Mouse (Mus musculus): ENCODE results near the gene Cbr2. TPM values are rescaled to one million over a fixed set of nuclear protein-coding genes. Genes with fewer than 3 reads are reported as not detected.

Gene Cbr2
- total RNA-seq, 1 experiment from 2014 or later: 1.9 TPM

- DNase-seq: no peak
These were observed 19.8 kb downstream of the Cbr2 start for GRCm38 (mm10) chr11:120711980-120712604.

- DNase-seq: no peak
These were observed 21.2 kb downstream of the Cbr2 start for GRCm38 (mm10) chr11:120710672-120711071.

- no peak for DNase-seq
These were observed 22.4 kb downstream of the Cbr2 start for GRCm38 (mm10) chr11:120709551-120709950.

GRCm38 (mm10) chr11:120707969-120708368 lies 23.9 kb downstream of the Cbr2 start:
- DNase-seq: no peak

- no peak for DNase-seq
These were observed 24.7 kb downstream of the Cbr2 start for GRCm38 (mm10) chr11:120707225-120707624.

- no peak for DNase-seq
These were observed 25.8 kb downstream of the Cbr2 start for GRCm38 (mm10) chr11:120706120-120706519.

GRCm38 (mm10) chr11:120704486-120705325 lies 27.2 kb downstream of the Cbr2 start:
- DNase-seq: no peak

GRCm38 (mm10) chr11:120703696-120704454 lies 28.0 kb downstream of the Cbr2 start:
- DNase-seq: peak; percentile 62

GRCm38 (mm10) chr11:120697741-120698140 lies 34.2 kb downstream of the Cbr2 start:
- DNase-seq: peak; percentile 73

GRCm38 (mm10) chr11:120696568-120696967 lies 35.3 kb downstream of the Cbr2 start:
- no peak for DNase-seq

GRCm38 (mm10) chr11:120695641-120696040 lies 36.3 kb downstream of the Cbr2 start:
- DNase-seq: no peak

GRCm38 (mm10) chr11:120695184-120695583 lies 36.7 kb downstream of the Cbr2 start:
- DNase-seq: peak; percentile 42

GRCm38 (mm10) chr11:120693461-120693860 lies 38.5 kb downstream of the Cbr2 start:
- no peak for DNase-seq

GRCm38 (mm10) chr11:120692471-120693011 lies 39.4 kb downstream of the Cbr2 start:
- DNase-seq: no peak

- DNase-seq: no peak
These were observed 42.5 kb downstream of the Cbr2 start for GRCm38 (mm10) chr11:120689365-120689764.

- DNase-seq: no peak
These were observed 45.2 kb downstream of the Cbr2 start for GRCm38 (mm10) chr11:120686650-120687272.

GRCm38 (mm10) chr11:120684660-120685059 lies 47.3 kb downstream of the Cbr2 start:
- no peak for DNase-seq

GRCm38 (mm10) chr11:120684086-120684485 lies 47.8 kb downstream of the Cbr2 start:
- no peak for DNase-seq

- DNase-seq: no peak
These were observed 48.4 kb downstream of the Cbr2 start for GRCm38 (mm10) chr11:120683536-120683935.

- DNase-seq: no peak
These were observed 49.2 kb downstream of the Cbr2 start for GRCm38 (mm10) chr11:120682683-120683082.

- no peak for DNase-seq
These were observed 52.0 kb downstream of the Cbr2 start for GRCm38 (mm10) chr11:120679909-120680308.

All from adrenal gland, postnatal 25 days (tissue).